Mouse (Mus musculus): ENCODE results near the gene Fcgr2b.
"Not testable (repeated sequence)": the region's sequence is repeated elsewhere in the genome, so short reads cannot be mapped to it uniquely, and the experiment has no call there.

The Fcgr2b gene

DNA sequence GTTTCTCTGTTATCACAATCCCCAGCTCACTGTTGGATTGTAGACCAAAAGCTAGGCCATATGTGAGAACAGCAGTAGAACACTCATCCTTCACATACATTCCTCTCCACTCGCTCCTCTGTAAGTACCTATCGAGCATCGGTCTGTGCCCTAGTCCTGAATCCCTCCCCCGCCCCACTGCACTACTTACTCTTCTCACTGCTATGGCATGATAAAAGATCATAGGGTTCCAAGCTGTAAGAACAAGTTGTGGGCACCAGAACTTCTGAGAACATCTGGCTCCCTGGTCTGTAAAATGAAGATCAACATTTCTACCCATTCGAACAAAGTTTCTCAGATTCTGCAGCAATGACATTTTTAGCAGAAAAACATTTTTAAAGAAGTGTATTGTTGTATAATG, at the start of gene Fcgr2b:
Gene Fcgr2b (minus strand): TSS at position 101 of the 400 bp plus-strand sequence.
- no peak for DNase-seq

DNA sequence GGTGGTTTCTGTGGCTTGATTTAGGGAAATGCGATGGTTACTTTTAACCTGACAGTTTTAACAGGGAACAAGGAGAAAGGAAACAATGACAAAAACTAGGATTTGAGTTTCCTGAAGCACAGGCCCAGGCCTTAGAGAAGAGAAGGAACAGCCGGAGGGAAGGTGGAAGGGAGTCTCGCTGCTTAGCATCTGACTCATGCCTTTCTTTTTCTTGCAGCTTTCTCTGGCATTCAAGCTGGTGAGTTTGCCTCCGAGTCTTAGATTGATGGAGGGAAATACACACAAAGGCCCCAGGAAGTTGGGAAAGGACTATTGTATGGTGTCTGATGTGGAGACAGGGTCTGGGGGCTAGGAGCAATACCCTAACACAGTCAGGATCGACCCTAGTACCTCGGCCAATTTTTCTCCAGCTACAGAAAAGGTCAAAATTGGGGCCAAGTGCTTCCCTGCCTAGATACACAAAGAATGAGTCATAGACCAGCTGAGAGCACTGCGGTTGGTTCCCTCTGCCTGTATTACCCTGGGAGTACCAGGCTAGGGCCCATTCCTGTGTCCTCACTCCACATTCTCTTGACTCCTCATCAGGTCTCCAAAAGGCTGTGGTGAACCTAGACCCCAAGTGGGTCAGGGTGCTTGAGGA, 43.1 kb upstream of the Fcgr2b start:
- DNase-seq = no peak

DNA sequence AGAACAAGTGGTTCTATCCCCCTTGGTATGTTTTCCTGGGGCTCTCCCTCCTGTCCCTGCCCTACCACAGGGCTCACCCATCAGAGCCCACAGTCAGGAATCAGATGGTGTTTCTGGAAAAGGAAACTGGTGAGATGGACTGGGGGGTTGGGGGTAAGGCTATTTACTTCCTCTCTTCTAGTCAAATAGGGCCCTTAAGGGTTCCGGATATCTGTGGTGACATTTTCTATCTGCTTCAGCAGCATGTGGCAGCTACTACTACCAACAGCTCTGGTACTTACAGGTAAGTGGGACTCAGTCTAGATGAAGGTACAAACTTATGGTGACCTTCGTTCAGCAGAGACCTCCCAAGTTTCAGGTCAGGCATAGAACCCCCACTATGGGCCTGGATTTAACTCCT, 42.4 kb upstream of the Fcgr2b start, which contains the start of gene Fcgr4:
Gene Fcgr4 (plus strand): TSS at position 184 of the 400 bp plus-strand sequence.
- no peak for DNase-seq

DNA sequence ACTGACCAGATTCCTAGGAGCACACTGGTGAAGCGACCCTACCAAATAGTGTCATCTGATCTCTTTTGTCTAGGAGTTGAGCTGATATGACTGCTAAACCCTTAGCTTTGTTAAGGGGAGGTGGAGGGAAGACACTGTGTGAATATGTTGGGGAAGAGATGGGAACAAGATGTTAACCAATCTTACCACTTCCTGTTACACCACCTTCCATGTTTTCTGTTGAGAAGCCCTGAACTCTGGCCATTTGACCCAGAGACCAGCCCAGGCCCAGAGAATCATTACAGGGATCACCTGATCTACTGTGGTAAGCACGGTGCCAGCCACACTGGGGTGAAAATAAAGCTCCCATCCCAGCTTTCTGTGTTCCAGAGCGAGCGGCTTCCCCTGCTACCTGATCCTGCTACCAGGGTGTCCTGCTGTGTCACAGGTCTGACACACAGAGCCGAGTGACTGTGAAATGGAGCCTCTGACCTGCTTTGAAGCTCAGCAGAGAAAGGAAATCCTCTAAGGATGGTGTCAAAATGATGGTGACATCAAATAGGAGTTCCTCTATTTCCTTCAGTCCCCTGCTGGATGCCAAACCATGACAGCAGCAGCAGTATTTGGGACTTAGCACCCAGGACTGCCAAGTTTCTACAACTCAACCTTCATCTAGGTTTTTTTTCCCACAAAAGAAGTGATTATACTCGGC, 41.3 kb upstream of the Fcgr2b start:
- no peak for DNase-seq

DNA sequence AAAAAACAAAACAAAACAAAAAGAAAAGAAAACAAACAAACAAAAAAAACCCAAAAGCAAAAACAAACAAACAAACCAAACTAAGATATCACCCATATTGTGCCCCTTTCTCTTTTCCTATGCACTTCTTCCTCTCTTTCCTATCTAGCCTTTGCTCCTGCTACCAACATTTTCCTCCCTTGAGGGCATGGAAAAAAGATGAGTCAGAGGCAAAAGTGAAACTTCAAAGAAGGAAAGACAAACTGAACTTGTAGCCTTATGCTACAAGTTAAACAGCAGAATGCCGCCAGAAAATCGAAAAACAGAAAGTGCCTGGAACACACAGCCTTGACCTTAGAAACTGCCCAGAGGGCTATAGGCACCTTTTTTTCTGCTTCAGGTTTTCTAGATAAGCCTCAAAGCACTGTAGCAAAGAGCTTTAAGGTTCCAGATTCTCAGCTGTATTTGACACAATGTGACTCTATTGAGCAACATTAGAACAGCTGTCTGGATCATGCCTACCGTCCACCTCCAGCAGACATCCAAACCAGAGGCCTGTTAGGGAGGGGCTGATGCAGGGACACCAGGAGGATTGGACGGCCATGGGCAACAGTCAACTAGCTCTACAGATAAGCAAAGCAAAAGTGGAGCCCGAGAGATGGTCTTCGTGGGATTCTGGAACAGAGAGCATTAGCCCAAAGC, 40.5 kb upstream of the Fcgr2b start:
- no peak for DNase-seq

DNA sequence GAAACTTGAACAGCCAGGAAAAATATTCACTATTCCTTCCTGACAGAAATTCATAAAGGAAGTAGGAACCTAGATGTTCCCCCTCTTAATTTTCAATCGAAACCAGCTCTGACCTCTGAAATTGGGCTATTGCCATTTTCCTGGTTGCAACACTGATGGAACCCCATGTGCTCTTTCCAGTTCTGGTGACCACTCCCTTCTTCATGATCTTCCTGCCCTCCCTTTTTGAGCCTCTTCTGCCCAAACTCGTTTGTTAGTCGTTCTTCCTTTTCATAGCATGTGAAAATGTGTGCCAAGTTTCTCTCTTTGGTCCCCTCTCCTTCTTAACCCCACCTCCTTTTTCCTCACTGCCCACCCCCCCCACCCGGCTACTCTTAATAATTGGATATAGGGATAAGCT, 35.4 kb upstream of the Fcgr2b start:
- no peak for DNase-seq

DNA sequence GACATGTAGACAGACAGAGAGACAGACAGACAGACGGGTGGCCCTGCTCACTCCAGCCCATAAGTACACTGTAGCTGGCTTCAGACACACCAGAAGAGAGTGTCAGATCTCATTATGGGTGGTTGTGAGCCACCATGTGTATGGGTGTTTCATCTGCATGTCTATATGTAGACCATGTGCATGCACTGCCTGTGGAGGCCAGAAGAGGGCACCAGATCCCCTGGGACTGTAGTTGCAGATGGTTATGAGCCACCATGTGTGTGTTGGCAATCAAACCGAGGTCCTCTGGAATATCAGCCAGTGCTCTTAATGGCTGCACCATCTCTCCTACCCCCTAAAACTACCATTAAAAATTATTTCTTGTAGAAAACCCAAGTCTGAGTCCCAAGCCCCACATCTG, 30.6 kb upstream of the Fcgr2b start:
- no peak for DNase-seq

DNA sequence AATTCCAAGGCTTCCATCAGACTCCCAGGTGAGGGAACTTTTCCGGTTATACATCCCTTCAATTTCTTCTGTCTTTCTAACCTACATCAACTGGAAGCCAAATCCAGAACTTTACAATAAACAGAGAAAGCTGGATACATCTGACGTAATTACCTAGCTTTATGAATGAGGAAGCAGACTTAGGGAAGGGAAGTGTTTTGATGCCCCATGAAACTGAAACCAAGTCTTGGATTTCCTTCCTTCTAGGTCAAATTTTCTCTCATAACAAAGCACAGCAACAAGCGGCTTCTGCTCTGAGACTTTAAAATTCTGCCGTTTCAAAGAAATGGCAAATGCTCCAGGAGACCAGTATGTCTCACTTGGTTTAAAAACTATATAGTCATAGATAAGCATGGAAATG, 30.0 kb upstream of the Fcgr2b start:
- DNase-seq = no peak

DNA sequence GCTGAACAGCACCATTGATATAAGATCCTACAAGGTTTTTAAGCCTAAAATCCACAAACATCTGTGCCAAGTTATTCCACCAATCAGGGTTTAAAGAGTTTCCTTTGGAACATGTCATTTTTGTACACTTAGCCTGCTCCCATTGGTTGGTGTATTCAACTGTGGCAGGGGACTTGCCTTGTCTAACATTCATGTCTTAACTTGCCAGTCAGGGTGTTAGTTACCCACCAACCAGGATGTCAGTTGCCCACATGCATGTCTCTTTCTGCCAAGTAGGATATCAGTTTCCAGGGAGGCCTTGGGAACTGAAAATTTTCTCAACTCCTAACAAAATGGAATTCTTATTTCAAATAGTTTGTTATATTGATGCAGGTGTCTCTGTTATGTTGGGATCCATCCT, 29.2 kb upstream of the Fcgr2b start:
- no peak for DNase-seq

DNA sequence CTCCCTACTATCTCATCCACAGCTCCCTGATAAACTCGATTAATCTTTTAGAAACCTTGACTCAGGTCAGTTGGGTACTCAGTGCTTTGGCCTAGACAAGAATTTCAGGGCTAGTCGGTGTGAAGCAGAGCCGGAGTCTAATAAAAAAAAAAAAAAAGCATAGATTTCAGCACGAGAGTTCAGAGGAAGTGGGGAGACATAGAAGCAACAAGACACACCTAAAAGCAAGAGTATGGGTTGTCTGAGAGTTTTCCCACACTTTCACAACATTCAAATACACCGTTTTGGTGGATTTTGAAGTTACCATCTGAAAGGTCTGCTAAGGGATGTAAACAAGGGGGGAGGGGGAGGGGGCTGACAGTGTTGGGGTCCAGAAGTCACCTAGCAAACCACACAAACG, 28.7 kb upstream of the Fcgr2b start:
- DNase-seq = no peak

DNA sequence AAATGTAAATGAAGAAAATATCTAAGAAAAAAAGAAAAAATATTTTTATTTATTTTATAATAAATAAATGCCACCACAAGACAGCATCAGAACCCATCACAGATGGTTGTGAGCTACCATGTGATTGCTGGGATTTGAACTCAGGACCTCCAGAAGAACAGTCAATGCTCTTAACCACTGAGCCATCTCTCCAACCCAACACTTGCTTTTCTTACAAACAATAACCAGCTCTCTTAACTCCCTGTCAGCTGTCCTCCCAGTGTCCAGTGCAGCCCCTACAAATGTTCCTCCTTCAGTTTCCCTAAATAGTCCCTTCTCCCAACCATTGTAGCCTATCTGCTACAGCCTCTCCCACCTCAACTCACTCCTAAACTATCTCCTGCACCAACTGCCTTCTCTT, 23.5 kb upstream of the Fcgr2b start:
- no peak for DNase-seq

DNA sequence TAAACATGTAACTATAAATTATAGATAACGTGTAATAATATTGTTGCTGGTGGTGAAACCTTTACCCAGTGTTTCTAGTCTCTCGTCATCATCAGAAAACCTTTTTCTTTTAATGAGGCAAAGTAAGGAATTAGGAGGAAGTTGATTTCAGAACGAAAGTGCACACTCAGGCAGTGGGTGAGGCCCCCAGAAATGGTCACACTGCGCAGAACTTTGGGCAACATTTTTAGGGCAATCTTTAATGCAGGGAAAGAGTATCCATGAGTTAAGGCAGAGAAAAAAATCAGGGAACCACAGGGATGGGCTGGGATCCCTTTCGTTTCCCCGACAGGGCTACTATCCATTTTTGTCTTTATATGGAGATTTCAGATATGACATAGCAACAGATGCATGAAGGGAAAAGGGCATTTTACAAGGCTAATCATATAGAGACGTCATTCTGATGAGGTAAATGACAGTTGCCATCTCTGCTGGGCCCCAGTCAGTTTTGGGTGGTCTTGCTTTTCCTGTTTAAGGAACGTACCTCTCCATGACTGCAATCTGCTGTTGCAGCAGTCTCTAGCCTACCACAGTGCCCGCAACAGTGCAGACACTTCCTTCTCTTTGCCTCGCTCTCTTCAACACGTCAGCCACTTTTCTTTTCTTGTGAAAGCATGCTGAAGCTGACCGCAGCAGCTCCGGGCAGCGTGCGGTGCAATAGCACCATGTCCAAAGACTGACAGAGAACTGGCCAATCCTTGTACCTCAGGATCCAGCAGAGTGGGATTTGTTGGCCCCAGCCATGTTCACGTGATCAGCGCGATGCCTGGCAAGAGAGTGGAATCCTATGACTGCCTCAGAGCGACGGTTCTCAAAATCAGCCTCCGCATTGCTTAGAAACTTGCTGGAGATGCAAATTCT, 21.7 kb upstream of the Fcgr2b start:
- peak; percentile 29 to 54 for DNase-seq

DNA sequence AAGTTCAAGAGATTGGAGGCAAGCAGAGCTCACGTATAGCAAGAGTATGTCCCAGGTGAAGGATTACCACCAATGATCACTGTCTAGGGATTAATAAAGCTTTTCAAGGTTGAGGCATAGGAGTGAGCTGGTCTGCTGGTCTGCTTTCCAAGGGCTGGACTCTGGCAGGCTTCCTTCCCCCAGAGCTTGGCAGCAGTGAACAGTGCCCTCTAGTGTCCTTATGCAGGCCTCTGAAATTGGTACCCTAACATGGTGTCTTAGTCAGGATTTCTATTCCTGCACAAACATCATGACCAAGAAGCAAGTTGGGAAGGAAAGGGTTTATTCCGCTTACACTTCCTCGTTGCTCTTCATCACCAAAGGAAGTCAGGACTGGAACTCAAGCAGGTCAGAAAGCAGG, 20.4 kb upstream of the Fcgr2b start:
- peak; percentile 60 to 76 for DNase-seq

DNA sequence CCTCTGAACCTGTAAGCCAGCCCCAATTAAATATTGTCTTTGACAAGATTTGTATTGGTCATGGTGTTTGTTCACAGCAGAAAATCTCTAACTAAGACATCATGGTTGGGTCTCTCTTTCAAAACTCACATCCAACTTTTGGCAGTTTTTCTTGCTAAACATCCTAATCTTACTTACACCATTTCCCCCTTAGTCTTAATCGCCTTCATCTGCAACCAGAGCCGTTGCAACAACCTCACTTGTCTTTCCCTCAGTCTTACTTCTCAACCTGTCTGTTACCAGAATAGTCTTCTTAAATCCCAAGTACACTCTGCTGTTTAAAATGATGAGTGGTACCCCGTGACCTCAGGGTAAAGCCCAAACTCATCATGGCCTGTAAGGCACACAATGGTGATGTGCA, 19.7 kb upstream of the Fcgr2b start:
- no peak for DNase-seq

DNA sequence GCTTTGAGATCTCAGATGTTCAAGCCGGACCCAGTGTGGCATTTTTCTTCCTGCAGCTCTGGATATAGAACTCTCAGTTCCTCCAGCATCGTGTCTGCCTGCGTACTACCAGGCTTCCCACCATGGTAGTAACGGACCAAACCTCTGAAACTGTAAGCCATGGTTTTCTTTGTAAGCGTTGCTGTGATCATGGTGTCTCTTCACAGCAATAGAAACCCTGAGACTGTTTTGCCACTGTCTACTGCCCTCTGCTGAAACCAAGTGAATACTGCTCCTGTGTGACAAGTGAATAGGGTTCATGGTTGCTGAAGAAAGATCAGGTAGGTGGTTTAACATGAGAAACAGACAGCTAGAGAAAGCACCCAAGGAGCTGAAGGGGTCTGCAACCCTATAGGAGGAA, 16.2 kb upstream of the Fcgr2b start:
- peak in 1 of 2 experiments; percentile 42 for DNase-seq

DNA sequence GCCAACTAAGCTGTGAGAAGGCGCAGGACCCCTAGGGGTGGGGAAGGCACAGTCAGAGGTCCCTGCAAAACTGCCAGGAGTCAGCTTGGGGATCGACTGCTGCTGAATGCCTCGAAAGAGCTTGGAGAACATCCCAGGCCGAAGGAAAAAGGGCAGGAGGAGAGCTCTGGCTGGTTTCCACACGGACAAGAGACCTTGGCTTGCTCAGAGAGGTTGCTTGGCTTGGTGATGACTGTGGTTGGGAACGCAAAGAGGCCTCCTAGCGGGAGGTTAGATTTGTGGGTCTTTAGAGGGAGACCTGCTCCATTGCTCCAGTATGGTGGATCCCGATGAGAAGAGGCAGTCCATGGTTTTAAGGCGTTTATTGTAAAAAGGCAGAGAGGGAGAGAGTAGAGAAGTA, 13.3 kb upstream of the Fcgr2b start:
- DNase-seq = peak; percentile 31 to 51

DNA sequence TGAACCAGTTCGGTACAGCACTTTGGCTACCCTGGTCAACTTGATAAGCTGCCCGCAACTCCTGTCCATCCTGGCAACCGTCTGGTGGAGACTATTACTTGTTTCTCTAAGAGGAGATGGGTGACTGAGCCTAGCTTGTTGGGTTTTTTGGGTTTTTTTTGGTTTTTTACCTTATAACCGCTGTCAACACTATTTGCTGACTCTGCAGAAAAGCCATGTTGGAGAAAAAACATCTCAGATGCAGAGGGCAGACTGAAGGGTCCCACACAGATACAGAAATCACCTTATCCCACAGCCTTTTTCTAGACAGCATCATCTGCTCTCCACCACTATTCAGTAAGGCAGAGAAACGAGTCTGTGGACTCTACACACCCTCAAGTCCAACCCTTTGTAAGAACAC, 9.5 kb upstream of the Fcgr2b start:
- no peak for DNase-seq

DNA sequence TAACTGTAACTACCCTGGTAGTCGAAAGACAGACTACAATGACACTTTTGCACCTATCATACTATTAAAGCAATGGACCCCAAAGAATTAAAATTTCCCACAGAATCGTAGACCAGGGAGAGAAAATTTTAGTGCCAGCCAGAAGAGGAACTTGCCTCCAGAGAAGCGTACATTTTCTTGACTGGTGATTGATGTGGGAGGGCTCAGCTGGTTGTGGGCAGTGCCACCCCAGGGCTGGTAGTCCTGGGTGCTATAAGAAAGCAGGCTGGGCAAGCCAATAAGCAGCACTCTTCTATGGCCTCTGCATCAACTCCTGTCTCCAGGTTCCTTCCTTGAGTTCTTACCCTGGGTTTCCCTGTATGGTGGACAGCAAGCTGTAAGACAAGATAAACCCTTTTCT, 8.7 kb upstream of the Fcgr2b start:
- no peak for DNase-seq

DNA sequence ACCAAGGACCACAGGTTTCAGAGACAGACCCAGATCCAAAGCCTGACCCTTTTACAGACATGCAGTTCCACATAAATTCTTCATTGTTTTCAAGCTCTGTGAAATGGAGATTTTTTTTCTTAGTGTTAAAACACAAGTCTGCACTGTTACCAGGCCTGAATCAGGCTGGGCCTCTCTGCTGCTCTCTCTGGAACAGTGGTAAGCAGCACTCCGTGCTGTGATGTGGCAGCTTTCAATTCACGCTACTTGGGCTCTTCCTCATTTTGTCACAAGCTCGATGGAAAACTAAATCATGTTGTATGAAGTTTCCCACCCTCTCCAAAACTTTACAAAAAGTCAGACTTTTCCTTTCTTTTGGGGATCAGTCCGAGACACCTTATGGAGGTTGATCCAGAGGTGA, 6.7 kb upstream of the Fcgr2b start:
- no peak for DNase-seq

DNA sequence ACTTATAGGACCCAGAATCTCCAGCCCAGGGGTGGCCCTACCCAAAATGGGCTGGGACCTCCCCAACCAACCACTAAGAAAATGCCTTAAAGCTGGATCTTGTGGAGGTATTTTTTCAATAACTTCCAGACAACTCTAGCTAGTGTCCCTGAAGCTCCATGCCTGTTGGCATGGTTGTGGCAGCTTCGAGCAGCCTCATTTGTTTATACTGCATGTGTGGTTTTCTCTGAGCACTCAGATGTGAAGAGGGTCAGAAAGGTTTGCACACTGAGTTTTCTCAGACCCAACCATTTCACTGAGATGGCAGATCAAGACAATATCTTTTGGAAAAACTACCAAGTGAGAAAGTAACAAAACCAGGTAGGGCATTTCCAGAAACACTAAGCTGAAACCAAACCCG, 6.0 kb upstream of the Fcgr2b start:
- DNase-seq = no peak

DNA sequence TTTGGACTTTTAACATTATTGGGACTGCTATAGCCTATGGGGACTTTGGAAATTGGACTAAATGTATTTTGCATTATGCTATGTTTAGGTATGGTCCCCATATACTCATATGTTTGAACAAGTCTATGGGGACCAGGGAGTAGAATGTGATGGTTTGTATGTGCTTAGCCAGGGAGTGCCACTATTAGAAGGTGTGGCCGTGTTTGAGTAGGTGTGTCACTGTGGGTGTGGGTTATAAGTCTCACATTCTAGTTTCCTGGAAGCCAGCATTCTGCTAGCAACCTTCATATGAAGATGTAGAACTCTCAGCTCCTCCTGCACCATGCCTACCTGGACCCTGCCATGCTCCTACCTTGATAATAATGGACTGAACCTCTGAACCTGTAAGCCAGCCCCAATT, 5.3 kb upstream of the Fcgr2b start:
- not testable (repeated sequence) for DNase-seq

DNA sequence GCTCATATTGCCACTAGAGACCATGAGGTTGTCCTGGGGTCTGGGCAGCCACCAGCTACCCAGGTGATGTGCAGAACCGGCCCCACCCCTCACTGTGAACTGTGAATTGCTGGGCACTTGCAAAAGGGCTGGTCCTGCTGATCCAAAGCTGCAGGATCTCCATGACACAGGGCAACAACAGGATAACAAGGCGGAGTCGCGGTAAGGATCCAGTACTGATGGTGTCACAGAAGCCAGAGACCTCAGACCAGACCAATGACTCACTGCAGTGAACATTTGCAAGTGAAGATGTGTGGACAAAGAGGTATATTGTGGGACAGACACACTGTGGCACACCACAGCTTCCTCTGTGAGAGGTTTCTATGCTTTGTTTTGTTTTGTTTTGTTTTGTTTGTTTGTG, 2.3 kb upstream of the Fcgr2b start:
- no peak for DNase-seq

DNA sequence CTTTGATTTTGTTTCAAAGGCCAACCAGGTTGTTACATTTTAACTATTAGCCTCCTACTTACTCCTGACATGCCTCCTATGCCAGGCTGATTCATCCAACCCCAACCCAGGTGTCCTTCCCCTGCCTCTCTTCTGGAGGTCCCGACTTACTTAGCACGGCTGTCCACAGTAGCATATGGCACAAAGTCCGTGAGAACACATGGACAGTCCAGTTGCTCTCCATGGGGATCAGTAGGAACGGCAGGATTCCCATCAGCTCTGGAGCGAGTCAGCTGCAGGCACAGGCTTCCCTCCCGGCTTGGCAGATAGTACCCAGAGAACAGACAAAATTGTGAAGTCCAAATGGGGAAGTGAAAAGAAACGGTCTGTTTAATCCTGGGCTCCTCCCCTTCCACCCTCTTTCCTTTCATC, 591 bp downstream of the Fcgr2b start:
- DNase-seq = peak in 1 of 2 experiments; percentile 19

Data from cerebellum, postnatal 25 days (tissue).